Mouse (Mus musculus) spleen, adult 12 weeks (tissue): ENCODE measurements around the gene Krt16.
"Not testable (repeated sequence)": the region's sequence is repeated elsewhere in the genome, so short reads cannot be mapped to it uniquely, and the experiment has no call there.

ENCODE experiments used
- DNase-seq: peaks from one replicate; pipeline ENCODE4 v3.0.0; 2022; ENCODE audit warnings: low spot score

The Krt16 gene

GRCm38 (mm10) chr11:100255514-100255913, 6.8 kb upstream of the Krt16 start:
- DNase-seq = no peak

GRCm38 (mm10) chr11:100254360-100255090, 5.8 kb upstream of the Krt16 start:
- DNase-seq = no peak

- DNase-seq = not testable (repeated sequence)
Measured at GRCm38 (mm10) chr11:100246471-100246870, 2.2 kb downstream of the Krt16 start.

- DNase-seq = not testable (repeated sequence)
Measured at GRCm38 (mm10) chr11:100240272-100240671, 8.4 kb downstream of the Krt16 start.

GRCm38 (mm10) chr11:100221741-100222140, 27.0 kb downstream of the Krt16 start:
- no peak for DNase-seq

- DNase-seq = no peak
Measured at GRCm38 (mm10) chr11:100219304-100219703, 29.4 kb downstream of the Krt16 start.

- DNase-seq = no peak
Measured at GRCm38 (mm10) chr11:100208542-100208941, 40.2 kb downstream of the Krt16 start.

GRCm38 (mm10) chr11:100207498-100207897, 41.2 kb downstream of the Krt16 start, which contains the start of gene Krt14:
Gene Krt14, minus strand, starts transcription at chr11:100207548.
- no peak for DNase-seq

GRCm38 (mm10) chr11:100203448-100203847, 45.3 kb downstream of the Krt16 start:
- DNase-seq = no peak

- no peak for DNase-seq
Measured at GRCm38 (mm10) chr11:100202906-100203305, 45.8 kb downstream of the Krt16 start.

- no peak for DNase-seq
Measured at GRCm38 (mm10) chr11:100200104-100200820, 48.4 kb downstream of the Krt16 start.

GRCm38 (mm10) chr11:100198666-100199065, 50.0 kb downstream of the Krt16 start:
- no peak for DNase-seq
